Mouse (Mus musculus): ENCODE measurements around the gene Ttf2.

DNA sequence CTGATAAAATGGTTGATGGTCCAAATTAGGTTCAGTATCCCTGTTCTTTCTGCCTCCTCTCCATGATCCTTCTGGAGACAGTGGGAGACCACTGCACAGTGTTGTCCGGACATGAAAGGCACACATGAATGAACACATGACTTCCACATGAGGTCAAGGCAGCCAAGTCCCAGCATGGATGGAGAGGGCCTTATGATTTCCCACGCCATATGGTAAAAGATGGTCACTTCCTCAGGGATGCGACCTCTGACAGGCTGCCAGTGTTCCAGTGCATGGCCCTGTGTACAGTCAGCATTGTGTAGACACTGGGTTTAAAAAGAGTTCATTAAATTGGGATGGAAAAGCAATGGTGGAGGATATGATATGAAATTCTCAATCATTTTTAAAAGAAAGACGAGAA, 31.3 kb downstream of the Ttf2 start:
- TF ChIP-seq GATA1 (IDR thresholded peaks at IDR 0.05; ENCODE audit: low read length) (no peak), TAL1 (IDR thresholded peaks at IDR 0.05; ENCODE audit: low read length) (no peak)

Data from erythroblast, embryonic 14.5 days (primary cell).